Mouse (Mus musculus) ES-E14 (cell line): Measurements from ENCODE around the gene 3110082J24Rik.

Experiments
- CHD2 ChIP-seq: IDR thresholded peaks from 2 replicates; pipeline ENCODE4 v1.6.1; 2014; ENCODE audit warnings: mild to moderate bottlenecking, low read depth, low read length, inconsistent platforms
- MAFK ChIP-seq: IDR thresholded peaks from 2 replicates; pipeline ENCODE4 v1.6.1; 2014; ENCODE audit warnings: mild to moderate bottlenecking, low read depth, low read length, inconsistent platforms; ENCODE audit not compliant: insufficient read depth
- ZNF384 ChIP-seq: IDR thresholded peaks from 2 replicates; pipeline ENCODE4 v1.6.1; 2012; ENCODE audit warnings: low read depth, low read length, inconsistent platforms

DNA sequence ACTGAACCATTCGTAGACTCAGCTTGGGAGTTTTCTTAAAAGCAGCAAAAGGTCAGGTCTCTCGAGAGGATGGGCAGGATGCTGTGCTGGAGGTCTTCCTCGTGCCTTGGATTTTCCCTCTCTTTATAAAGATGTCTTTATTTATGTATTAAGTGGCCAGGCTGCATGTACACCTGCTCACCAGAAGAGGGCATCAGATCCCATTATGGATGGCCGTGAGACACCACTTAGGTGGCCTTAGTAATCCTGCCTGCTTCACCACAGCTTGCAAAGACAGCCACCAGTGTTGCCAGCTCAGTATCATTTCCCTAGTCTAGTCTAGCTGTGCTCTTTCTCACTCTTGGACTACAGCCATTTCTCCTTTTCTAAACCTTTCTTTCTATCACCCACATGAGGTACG, 19.7 kb upstream of the 3110082J24Rik start:
- TF ChIP-seq MAFK, result no peak
- TF ChIP-seq ZNF384, result no peak
- no peak for TF ChIP-seq CHD2
